Mouse (Mus musculus): ENCODE data around the gene Tbc1d2.

DNA sequence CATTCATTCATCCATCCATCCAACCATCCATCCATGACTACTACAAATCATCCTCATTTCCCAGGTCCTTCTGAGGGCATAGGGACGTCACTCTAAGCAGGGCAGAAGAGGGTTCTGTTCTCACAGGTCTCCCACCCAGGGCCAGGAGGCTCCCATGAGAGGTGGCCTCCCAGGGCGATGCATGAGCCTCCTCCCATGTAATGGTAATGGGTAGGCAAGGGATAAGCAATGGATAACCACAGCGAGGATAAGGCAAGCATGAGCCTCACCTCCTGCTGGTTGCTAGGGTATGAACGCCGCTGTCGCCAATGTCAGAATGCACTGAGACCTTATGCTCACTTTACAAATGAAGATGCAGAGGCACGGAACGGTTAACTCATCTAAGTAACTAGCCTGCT lies 40.0 kb upstream of the Tbc1d2 start:
- TF ChIP-seq CTCF (IDR thresholded peaks at IDR 0.05) (no peak), POLR2A (IDR thresholded peaks at IDR 0.05; ENCODE audit: insufficient read depth, low read depth, low read length) (no peak)
